Mouse (Mus musculus): Measurements from ENCODE around the gene Smyd4.

DNA sequence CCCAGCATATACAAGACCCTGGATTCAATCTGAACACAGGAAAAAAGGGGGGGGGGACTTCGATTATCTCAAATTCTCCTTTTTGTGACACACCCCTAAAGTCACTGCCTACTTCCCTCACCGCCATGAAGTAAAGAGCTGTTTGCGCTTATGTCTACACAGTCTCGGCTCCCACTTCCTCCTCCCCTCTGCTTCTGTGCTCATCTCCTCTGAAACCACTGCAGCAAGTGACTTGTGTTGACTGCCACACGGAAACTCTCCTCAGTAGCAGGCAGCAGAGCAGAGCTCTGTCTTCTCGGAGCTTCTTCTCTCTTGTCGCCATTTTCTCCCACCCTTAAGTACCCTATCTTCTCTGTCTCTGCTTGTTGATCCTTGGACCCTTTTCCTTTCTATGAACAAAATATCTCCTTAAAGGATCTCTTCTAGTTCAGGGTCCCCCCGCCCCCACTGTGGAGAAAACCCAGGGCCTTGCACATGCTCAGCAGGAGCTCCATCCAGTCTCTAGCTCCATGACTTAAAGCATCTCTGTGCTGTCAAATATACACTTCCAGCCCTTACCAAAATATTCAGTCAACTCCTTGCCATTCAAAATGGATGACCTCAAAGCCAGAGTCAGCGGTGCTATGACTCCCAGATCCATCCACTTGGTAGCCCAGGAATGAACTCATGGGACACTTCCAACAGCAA, 80.9 kb downstream of the Smyd4 start:
- no peak for TF ChIP-seq CTCF (IDR thresholded peaks at IDR 0.05; ENCODE audit: borderline replicate concordance, insufficient read depth, low read length)
- no peak for TF ChIP-seq POLR2A (IDR thresholded peaks at IDR 0.05; ENCODE audit: low read depth, low read length)
